Mouse (Mus musculus): Measurements from ENCODE around the gene Vrk2. TPM values are rescaled to one million over a fixed set of nuclear protein-coding genes. Genes with fewer than 3 reads are reported as not detected.

The Vrk2 gene
- polyA plus RNA-seq, 1 experiment = 15.0 TPM

Other genes starting within 250 kb of the Vrk2 start
- gene Fancl, start 207.9 kb downstream of the Vrk2 start, polyA plus RNA-seq (2012; ENCODE audit: insufficient read depth, insufficient read length, missing spikeins) = 3.0 and 9.4 TPM in 2 replicates
- gene Gm6899, start 758 bp downstream of the Vrk2 start, polyA plus RNA-seq (2012; ENCODE audit: insufficient read depth, insufficient read length, missing spikeins) = not detected in 2 replicates

All from brown adipose tissue, adult 24 weeks (tissue).